Mouse (Mus musculus): ENCODE measurements at regions not wholly inside any gene's neighbourhood (a gene's known extent, or its start where the extent isn't known, plus 50 kb on each side); places are given as distances from the start of the nearest gene placed in this dataset.
"Not testable (repeated sequence)": the region's sequence is repeated elsewhere in the genome, so short reads cannot be mapped to it uniquely, and the experiment has no call there.

- no peak for DNase-seq
These were observed 331.5 kb upstream of the Cwc22 start for GRCm38 (mm10) chr2:78277699-78278098.

DNA sequence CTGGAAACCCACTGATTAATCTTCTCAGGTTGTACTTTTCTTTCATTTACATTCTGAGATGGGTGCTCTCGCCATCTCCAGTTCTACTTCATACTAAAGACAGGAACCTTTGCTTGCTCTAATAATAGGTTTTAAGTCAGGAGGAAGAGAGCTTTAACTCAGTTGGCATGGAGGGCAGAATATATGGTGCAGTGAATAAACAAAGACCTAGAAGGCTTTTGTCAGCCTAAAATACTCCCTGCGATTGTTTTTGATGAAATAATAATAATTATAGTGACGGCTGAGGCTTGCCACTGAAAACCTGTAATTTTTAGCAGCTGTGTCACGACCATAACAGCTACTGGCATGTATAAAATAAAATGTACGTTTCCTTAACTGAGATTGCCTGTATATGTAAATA lies 327.9 kb upstream of the Cwc22 start:
- no peak for DNase-seq

DNA sequence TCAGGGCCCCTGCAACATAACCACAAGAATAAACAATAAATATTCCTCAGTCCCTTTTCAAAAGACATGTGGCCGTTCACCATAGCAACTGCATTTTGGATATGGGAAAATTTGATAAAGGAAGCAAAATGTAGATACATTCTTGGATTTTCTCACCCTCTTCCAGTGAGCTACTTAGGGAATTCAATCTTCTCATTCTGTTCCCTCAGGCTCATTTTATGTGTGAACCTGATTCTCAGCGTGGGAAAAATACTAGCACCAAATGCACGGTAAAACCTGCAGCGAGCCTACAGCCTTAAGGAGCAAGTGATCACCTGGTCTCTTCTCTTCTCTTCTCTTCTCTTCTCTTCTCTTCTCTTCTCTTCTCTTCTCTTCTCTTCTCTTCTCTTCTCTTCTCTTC lies 322.5 kb upstream of the Cwc22 start:
- DNase-seq, result no peak

GRCm38 (mm10) chr2:78267527-78268375 lies 321.6 kb upstream of the Cwc22 start:
- DNase-seq, result no peak

DNA sequence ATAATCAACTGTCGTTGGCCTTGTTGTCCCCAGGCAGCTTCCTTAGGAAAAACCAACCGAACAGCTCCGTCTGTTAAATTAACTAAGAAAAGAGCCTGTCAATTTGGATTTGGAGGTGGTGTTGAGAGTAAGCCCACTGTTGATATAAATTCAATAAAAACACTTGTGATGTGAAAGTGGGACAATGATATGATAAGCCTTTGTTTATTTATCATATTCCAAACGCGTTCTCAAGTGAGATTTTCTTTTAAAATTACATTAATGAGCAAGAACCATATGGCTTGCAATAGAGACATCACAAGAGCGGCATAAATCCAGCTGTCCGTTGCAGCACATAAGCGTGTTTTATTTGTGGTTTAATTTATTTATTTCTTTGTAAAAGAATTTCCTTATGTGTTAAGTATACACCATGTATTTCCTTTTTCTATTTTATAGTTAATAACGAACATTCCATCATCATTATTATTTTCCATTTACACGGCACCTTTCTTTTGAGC lies 307.5 kb upstream of the Cwc22 start:
- no peak for DNase-seq

DNA sequence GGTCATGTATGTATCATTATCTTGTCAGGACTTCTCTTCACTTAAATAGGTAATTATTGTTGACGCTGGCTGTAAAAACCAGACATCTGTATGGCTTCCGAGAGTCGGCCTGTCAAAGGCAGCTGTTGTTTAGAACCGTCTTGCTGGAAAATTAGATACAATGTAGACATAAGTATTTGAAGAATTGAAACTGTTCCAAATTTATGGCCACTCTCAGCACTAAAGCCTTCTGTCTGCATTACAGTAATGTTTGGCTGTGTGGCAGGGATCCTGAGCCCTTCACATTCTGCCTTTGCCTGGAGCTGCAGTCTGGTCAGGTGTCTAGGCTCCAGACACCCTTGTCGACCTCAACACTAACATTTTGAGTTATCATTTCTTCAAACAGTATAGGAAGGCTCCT lies 300.2 kb upstream of the Cwc22 start:
- DNase-seq, result no peak

GRCm38 (mm10) chr2:78240299-78240698 lies 294.1 kb upstream of the Cwc22 start:
- DNase-seq, result no peak

DNA sequence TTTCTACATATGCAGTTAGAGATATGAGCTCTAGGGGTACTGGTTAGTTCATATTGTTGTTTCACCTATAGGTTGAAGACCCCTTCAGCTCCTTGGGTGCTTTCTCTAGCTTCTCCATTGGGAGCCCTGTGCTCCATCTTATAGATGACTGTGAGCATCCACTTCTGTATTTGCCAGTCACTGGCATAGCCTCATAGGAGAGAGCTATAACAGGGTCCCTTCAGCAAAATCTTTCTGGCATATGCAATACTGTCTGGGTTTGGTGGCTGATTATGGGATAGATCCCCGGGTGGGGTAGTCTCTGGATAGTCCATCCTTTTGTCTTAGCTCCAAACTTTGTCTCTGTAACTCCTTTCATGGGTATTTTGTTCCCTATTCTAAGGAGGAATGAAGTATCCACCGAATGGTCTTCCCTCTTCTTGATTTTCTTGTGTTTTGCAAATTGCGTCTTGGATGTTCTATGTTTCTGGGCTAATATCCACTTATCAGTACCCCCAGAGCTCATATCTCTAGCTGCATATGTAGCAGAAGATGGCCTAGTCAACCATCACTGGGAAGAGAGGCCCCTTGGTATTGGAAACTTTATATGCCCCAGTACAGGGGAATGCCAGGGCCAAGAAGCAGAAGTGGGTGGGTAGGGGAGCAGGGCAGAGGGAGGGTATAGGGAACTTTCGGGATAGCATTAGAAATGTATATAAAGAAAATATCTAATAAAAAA lies 279.4 kb upstream of the Cwc22 start:
- DNase-seq, result not testable (repeated sequence)

DNA sequence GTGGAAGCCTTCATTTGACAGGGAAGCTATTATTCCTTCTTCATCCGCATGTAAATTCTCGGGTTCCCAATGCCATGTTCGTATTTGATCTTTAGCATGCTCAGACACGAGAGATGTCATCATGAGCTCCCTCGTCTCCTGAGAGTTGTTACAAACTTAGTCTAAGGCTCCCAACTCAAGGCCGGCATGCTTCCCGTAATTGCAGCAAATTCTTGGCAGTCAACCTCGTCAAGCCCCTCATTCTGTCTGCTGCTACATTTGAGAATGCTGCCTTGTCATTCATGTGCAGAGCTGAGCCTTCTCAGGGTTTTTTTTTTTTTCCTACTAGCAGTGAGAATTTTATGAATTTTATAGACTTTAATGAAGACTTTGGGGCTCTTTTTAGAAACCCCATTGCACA lies 268.3 kb upstream of the Cwc22 start:
- no peak for DNase-seq

DNA sequence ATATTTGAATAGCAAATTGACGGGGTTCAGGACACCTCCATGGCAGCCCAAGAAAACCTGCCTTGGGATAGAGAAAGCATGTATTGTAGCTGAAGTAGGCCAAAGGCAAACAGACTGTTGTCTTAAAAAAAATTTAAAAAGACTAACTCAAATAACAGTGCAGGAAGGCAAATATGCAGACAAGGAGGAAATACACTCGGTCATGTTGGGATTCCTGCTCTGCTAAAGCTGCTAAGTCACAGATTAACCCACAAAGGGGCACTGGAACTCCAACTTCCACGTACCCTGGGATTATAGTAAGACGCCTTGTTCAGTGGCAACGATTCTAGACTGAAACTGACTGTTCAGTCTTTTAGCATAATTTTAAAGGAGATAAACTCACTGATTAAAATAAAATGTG lies 258.9 kb upstream of the Cwc22 start:
- DNase-seq, result no peak

- no peak for DNase-seq
These were observed 249.8 kb upstream of the Cwc22 start for GRCm38 (mm10) chr2:78196006-78196405.

- DNase-seq, result no peak
These were observed 243.4 kb upstream of the Cwc22 start for GRCm38 (mm10) chr2:78189620-78190019.

DNA sequence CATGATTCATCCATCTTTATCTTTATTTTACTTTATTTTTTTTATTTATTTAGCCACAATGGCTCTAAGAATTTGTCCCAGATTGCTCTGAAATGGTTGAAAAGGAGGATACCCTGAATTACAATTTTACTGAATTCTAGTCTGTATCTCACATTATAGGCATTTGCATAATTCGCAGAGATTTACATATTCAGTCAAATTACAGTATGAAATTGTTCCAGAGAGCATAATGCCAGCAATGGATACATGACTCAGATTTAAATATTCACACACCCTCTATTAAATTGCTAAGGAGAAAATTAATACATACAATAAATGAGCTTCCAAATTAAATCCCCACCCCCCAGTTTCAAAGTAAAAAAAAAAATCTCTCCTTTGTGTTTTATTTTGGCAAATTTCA lies 238.8 kb upstream of the Cwc22 start:
- DNase-seq, result no peak

DNA sequence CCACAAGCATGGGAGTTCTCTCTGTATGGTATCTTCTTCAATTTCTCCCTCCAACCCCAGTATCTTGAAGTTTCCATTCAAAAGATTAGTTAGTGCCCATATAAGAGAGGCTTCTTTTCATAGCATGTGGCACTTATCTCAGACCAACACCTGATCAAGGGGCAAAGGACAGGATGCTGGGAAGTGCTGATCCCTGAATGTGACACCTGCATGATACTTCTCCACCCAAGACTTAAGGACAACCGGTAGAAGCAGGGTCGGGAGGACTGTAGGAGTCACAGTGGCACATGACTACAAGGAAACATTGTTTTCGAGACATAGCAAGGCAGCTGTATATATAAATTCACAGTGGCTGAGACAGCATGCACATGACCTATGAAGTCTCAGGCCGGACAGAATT lies 227.6 kb upstream of the Cwc22 start:
- no peak for DNase-seq

- DNase-seq, result no peak
These were observed 226.6 kb upstream of the Cwc22 start for GRCm38 (mm10) chr2:78172819-78173218.

DNA sequence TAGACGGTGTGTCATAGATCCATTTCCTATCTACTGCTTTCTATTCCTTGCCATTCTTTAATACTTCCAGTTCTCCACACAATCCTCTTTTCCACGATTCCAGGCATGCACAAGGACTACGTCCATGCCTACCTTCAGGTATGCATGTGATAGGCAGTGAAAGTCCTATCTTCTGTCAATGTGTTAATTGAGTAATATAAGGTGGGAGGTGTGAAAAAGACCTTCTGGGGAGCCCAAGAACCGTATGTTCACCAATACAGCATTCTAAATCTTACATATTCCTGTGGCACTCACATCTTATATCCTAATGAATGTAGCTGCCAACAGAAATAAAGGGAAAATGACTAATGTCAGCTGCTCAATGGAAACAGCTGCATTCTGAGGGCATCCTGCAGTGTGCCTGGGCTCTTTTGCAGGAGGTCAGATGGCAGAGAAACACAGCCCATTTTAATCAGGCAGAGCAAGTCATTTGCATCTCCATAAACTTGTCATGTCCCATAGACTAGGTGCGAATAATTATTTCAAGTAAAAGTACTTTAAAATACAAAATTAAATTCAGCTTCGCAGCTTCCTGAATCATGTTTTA lies 224.1 kb upstream of the Cwc22 start:
- no peak for DNase-seq

GRCm38 (mm10) chr2:78165429-78165828 lies 219.3 kb upstream of the Cwc22 start:
- no peak for DNase-seq

DNA sequence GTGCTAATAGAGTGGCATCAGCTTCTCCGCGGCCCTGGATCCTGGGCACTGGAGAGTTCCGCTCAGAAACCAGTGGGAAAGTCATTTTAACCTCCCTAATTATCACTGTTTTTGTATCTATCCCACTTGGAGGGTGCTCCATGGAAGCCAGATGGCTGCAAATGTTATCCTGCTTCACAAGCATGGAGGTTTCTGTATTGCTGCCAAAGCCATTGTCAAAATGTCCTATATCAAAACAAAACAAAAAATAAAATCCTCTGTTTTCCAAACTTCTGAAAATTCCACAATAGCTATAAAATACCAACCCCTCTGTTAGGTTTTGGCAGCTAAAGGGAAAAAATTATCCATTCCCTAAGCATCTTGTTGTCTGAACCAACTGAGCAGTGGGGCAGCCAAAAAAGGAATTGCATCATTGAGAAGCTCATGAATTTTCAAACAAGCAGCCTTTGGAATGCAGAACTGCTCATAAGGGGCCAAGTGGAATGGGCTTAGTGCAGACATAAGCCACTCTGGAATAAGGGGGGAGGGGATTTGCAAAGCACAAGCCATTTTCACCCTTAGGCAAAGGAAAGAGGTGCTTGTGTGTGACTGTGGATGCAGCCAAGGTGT lies 213.8 kb upstream of the Cwc22 start:
- DNase-seq, result no peak

DNA sequence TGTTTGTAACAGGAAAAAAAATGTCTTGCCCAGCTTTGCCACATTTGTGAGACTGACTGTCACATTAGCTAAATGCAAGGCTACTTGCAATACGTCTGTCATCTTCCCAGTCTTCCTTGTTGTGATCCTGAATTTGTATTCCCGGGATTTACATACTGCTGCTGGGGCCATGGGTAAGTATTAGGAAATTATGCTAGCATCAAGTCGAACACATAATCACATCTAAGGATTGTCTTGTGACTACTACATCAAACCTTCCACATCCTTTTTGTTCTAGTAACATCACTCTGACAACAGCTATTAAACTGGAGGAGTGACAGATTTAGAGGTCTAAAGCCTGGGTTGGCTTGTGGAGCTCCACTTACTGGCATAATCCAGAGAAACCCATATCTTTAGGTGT lies 164.2 kb upstream of the Cwc22 start:
- no peak for DNase-seq

- no peak for DNase-seq
These were observed 149.4 kb upstream of the Cwc22 start for GRCm38 (mm10) chr2:78095536-78095935.

GRCm38 (mm10) chr2:78094921-78095320 lies 148.7 kb upstream of the Cwc22 start:
- no peak for DNase-seq

DNA sequence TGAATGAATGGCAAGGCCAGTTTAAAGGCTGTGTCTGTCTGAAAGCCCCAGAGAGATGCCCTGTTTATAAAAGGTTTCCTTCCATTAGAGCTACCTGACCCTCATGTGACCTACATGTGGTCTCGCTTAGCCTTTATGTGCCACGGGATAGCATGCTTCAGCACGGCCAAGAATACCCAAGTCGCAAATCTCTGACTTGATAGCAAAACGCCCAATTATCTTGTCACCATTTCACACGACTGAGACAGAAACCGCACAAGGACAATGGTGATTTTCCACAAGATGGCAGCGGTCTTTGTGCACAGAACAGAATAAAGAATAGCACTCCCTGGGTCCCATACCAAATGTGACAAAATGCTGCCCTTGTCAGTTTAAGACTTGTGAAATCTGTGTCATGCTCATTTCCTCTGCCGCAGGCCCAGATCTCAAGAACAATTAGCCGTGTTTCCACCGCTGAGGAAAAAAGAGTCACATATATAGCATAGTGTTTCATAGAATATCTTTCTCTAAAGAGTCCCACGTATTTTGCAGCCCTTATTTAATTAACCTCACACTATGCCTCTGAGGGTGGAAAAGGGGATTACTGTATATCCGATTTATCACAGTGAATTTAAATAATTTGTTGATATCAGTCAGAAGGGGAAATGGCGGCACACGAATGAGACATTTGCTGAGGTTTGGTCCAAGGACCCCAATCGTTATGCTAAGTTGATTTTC lies 118.3 kb upstream of the Cwc22 start:
- no peak for DNase-seq
